Mouse (Mus musculus) kidney, embryonic 15.5 days (tissue): Measurements from ENCODE around the gene Lrguk. TPM values are rescaled to one million over a fixed set of nuclear protein-coding genes. Genes with fewer than 3 reads are reported as not detected.

Source experiments
- ATAC-seq: fragments of 200-750 bp; cut with Nextera tagmentation; replicated peaks from 2 replicates; pipeline ENCODE4 v1.8.0; 2017; ENCODE audit warnings: moderate TSS enrichment; ENCODE audit not compliant: low FRiP score
- H3K27ac ChIP-seq: fragments of 300-500 bp; sonication (generic); 2 replicates; pipeline ENCODE4 v1.5.1; 2015; ENCODE audit warnings: mild to moderate bottlenecking, inconsistent platforms
- H3K27me3 ChIP-seq: fragments of 300-500 bp; sonication (generic); 2 replicates; pipeline ENCODE4 v1.6.1; 2015; ENCODE audit warnings: inconsistent platforms
- H3K36me3 ChIP-seq: fragments of 300-500 bp; sonication (generic); 2 replicates; pipeline ENCODE4 v1.6.1; 2015; ENCODE audit warnings: inconsistent platforms
- H3K4me1 ChIP-seq: fragments of 300-500 bp; sonication (generic); 2 replicates; pipeline ENCODE4 v1.6.1; 2015; ENCODE audit warnings: inconsistent platforms
- H3K4me2 ChIP-seq: fragments of 300-500 bp; sonication (generic); 2 replicates; pipeline ENCODE4 v1.6.1; 2015; ENCODE audit warnings: moderate library complexity, mild to moderate bottlenecking, inconsistent platforms
- H3K4me3 ChIP-seq: fragments of 300-500 bp; sonication (generic); replicated peaks from 2 replicates; pipeline ENCODE4 v1.5.1; 2015; ENCODE audit warnings: mild to moderate bottlenecking, inconsistent platforms
- H3K9ac ChIP-seq: fragments of 300-500 bp; sonication (generic); 2 replicates; pipeline ENCODE4 v1.6.1; 2015; ENCODE audit warnings: mild to moderate bottlenecking, inconsistent platforms
- H3K9me3 ChIP-seq: fragments of 300-500 bp; sonication (generic); replicated peaks from 2 replicates; pipeline ENCODE4 v1.6.1; 2016; ENCODE audit warnings: inconsistent platforms
- WGBS: fragments of 180-500 bp; shearing (Covaris S2); methylation state at CpG from one replicate; pipeline ENCODE4 v1.1.7; 2015; ENCODE audit warnings: mixed read lengths; 5-methylcytosine and 5-hydroxymethylcytosine counted together
- polyA plus RNA-seq: library from polyadenylated mRNA; unstranded; fragments of >200 nt; fragmentation: Nextera tagmentation; extraction: Ambion mirVana; gene quantifications from 2 replicates; pipeline ENCODE4 v1.2.1, GENCODE M21; 2015

The Lrguk gene
- polyA plus RNA-seq, 1 experiment from 2014 or later: 1.3 TPM

- peak; percentile 47 for ATAC-seq
- 38% methylated on average over 18 of the region's 18 CpGs for WGBS
- H3K36me3 ChIP-seq: peaks cover 15% of the 10 kb centered on the region
- no peaks in the 10 kb centered on the region for H3K27me3 ChIP-seq
- peaks cover 51% of the 10 kb centered on the region for H3K4me1 ChIP-seq
- no peak overlapping the region for H3K4me2 ChIP-seq
- H3K9me3 ChIP-seq: no peaks in the 10 kb centered on the region
- H3K27ac ChIP-seq: peak overlapping the region; percentile 66
- no peak overlapping the region for H3K4me3 ChIP-seq
- H3K9ac ChIP-seq: no peak overlapping the region
Observed at GRCm38 (mm10) chr6:34153069-34154052, 124.1 kb downstream of the Lrguk start.

GRCm38 (mm10) chr6:34154202-34154601 is 125.0 kb downstream of the Lrguk start:
- no peak overlapping the region for H3K4me2 ChIP-seq
- H3K9ac ChIP-seq: no peak overlapping the region
- no peaks in the 10 kb centered on the region for H3K27me3 ChIP-seq
- 20% methylated on average over 3 of the region's 3 CpGs for WGBS
- H3K4me3 ChIP-seq: no peak overlapping the region
- H3K27ac ChIP-seq: peak overlapping the region; percentile 66
- H3K4me1 ChIP-seq: peaks cover 51% of the 10 kb centered on the region
- ATAC-seq: peak; percentile 35; the same call in 1 of the 2 replicates
- H3K36me3 ChIP-seq: peaks cover 24% of the 10 kb centered on the region
- H3K9me3 ChIP-seq: no peaks in the 10 kb centered on the region

- 76% methylated on average over 15 of the region's 15 CpGs for WGBS
- no peaks in the 10 kb centered on the region for H3K27me3 ChIP-seq
- no peak overlapping the region for H3K4me2 ChIP-seq
- no peak overlapping the region for H3K4me3 ChIP-seq
- ATAC-seq: no peak
- H3K4me1 ChIP-seq: peaks cover 56% of the 10 kb centered on the region
- H3K9me3 ChIP-seq: no peaks in the 10 kb centered on the region
- H3K36me3 ChIP-seq: peaks cover 34% of the 10 kb centered on the region
- no peak overlapping the region for H3K9ac ChIP-seq
- H3K27ac ChIP-seq: peak overlapping the region; percentile 66
Observed at GRCm38 (mm10) chr6:34155137-34155804, 126.0 kb downstream of the Lrguk start.

GRCm38 (mm10) chr6:34156057-34156456 is 126.8 kb downstream of the Lrguk start:
- no peaks in the 10 kb centered on the region for H3K9me3 ChIP-seq
- peak overlapping the region; percentile 66 for H3K27ac ChIP-seq
- 43% methylated on average over 5 of the region's 5 CpGs for WGBS
- H3K36me3 ChIP-seq: peaks cover 42% of the 10 kb centered on the region
- H3K27me3 ChIP-seq: no peaks in the 10 kb centered on the region
- peak; percentile 40; the same call in 1 of the 2 replicates for ATAC-seq
- H3K4me3 ChIP-seq: no peak overlapping the region
- H3K4me1 ChIP-seq: peaks cover 56% of the 10 kb centered on the region
- no peak overlapping the region for H3K4me2 ChIP-seq
- H3K9ac ChIP-seq: no peak overlapping the region

- no peaks in the 10 kb centered on the region for H3K9me3 ChIP-seq
- H3K4me3 ChIP-seq: no peak overlapping the region
- ATAC-seq: no peak; the same call in 1 of the 2 replicates
- peaks cover 56% of the 10 kb centered on the region for H3K4me1 ChIP-seq
- 77% methylated on average over 14 of the region's 14 CpGs for WGBS
- H3K27me3 ChIP-seq: no peaks in the 10 kb centered on the region
- H3K9ac ChIP-seq: no peak overlapping the region
- peaks cover 52% of the 10 kb centered on the region for H3K36me3 ChIP-seq
- no peak overlapping the region for H3K4me2 ChIP-seq
- H3K27ac ChIP-seq: peak overlapping the region; percentile 66
Observed at GRCm38 (mm10) chr6:34156841-34157748, 127.8 kb downstream of the Lrguk start.

GRCm38 (mm10) chr6:34159998-34160815 is 131.0 kb downstream of the Lrguk start:
- Histone ChIP-seq H3K4me2 (no peak overlapping the region), H3K36me3 (peaks cover 81% of the 10 kb centered on the region), H3K4me1 (peaks cover 29% of the 10 kb centered on the region), H3K27ac (no peak overlapping the region), H3K9ac (no peak overlapping the region), H3K4me3 (no peak overlapping the region), H3K27me3 (no peaks in the 10 kb centered on the region), H3K9me3 (no peaks in the 10 kb centered on the region)
- WGBS: 60% methylated on average over 23 of the region's 23 CpGs
- no peak for ATAC-seq

GRCm38 (mm10) chr6:34160816-34161310 is 131.6 kb downstream of the Lrguk start:
- H3K36me3 ChIP-seq: peaks cover 88% of the 10 kb centered on the region
- no peak overlapping the region for H3K4me3 ChIP-seq
- H3K27me3 ChIP-seq: no peaks in the 10 kb centered on the region
- no peak overlapping the region for H3K27ac ChIP-seq
- H3K4me1 ChIP-seq: peaks cover 23% of the 10 kb centered on the region
- H3K9me3 ChIP-seq: no peaks in the 10 kb centered on the region
- 93% methylated on average over 7 of the region's 7 CpGs for WGBS
- no peak overlapping the region for H3K4me2 ChIP-seq
- H3K9ac ChIP-seq: no peak overlapping the region
- ATAC-seq: no peak

GRCm38 (mm10) chr6:34161511-34161910 is 132.3 kb downstream of the Lrguk start:
- 91% methylated on average over 7 of the region's 7 CpGs for WGBS
- Histone ChIP-seq H3K4me3 (no peak overlapping the region), H3K27ac (no peak overlapping the region), H3K9me3 (no peaks in the 10 kb centered on the region), H3K4me1 (peaks cover 16% of the 10 kb centered on the region), H3K4me2 (no peak overlapping the region), H3K9ac (no peak overlapping the region), H3K27me3 (no peaks in the 10 kb centered on the region), H3K36me3 (peaks cover 94% of the 10 kb centered on the region)
- no peak for ATAC-seq

GRCm38 (mm10) chr6:34162607-34163006 is 133.4 kb downstream of the Lrguk start:
- Histone ChIP-seq H3K9ac (no peak overlapping the region), H3K36me3 (peaks cover 97% of the 10 kb centered on the region), H3K4me2 (no peak overlapping the region), H3K27ac (no peak overlapping the region), H3K9me3 (no peaks in the 10 kb centered on the region), H3K27me3 (no peaks in the 10 kb centered on the region), H3K4me1 (peaks cover 5% of the 10 kb centered on the region; the same call in 1 of the 2 replicates), H3K4me3 (no peak overlapping the region)
- no peak for ATAC-seq
- WGBS: 63% methylated on average over 2 of the region's 2 CpGs

- no peak for ATAC-seq
- Histone ChIP-seq H3K4me2 (no peak overlapping the region), H3K27me3 (no peaks in the 10 kb centered on the region), H3K9ac (no peak overlapping the region), H3K9me3 (no peaks in the 10 kb centered on the region), H3K4me1 (peaks cover 5% of the 10 kb centered on the region; the same call in 1 of the 2 replicates), H3K36me3 (peaks cover 95% of the 10 kb centered on the region), H3K4me3 (no peak overlapping the region), H3K27ac (no peak overlapping the region)
- 85% methylated on average over 9 of the region's 9 CpGs for WGBS
Observed at GRCm38 (mm10) chr6:34163014-34163413, 133.8 kb downstream of the Lrguk start.

GRCm38 (mm10) chr6:34168834-34169233 is 139.6 kb downstream of the Lrguk start:
- WGBS: 92% methylated on average over 3 of the region's 3 CpGs
- peaks cover 23% of the 10 kb centered on the region for H3K4me1 ChIP-seq
- H3K9me3 ChIP-seq: no peaks in the 10 kb centered on the region
- H3K4me2 ChIP-seq: no peak overlapping the region
- H3K9ac ChIP-seq: no peak overlapping the region
- H3K4me3 ChIP-seq: no peak overlapping the region
- no peaks in the 10 kb centered on the region for H3K27me3 ChIP-seq
- no peak for ATAC-seq
- H3K36me3 ChIP-seq: peaks cover 62% of the 10 kb centered on the region
- H3K27ac ChIP-seq: no peak overlapping the region
